Mouse (Mus musculus) CD4-positive naive resting alpha-beta T cell, adult 76 days (primary cell): Measurements from ENCODE around the gene Gm2075. TPM values are rescaled to one million over a fixed set of nuclear protein-coding genes. Genes with fewer than 3 reads are reported as not detected.

Experiments
- total RNA-seq: library from RNA; stranded (reverse); gene quantifications from one replicate; pipeline ENCODE4 v1.2.4, GENCODE M21; 2023

Gm2075 gene
- total RNA-seq = not detected

DNA sequence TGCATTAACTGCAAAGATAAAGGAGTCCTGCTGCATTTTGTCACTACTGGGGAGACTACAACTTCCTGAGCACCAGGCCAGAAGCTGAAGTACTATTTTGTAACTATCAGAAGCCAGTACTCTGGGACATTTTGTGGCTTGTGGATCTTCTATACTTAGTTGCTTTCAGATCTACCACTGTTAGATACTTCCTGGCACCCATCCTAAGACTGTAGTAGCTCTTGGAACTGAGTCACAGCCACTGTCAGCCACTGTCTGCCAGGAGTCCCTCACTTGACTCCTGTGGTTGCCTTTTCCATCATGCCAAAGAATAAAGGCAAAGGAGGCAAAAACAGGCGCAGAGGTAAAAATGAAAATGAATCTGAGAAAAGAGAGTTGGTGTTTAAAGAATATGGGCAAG lies at the start of gene Gm2075:
TSS of gene Gm2075 (plus strand) at position 301 of the 400 bp plus-strand sequence.

GRCm38 (mm10) chr12:88018671-88019070 lies 7.0 kb downstream of the Gm2075 start, which contains the start of gene Gm6803:
Gene Gm6803 (minus strand): TSS chr12:88018771.

GRCm38 (mm10) chr12:88026704-88027103 lies 15.1 kb downstream of the Gm2075 start, which contains the start of gene Gm2056:
Gene Gm2056 (plus strand): TSS chr12:88027004.

Other genes with a start within 250 kb of the Gm2075 start
- gene Gm21319, start 236.1 kb upstream of the Gm2075 start, total RNA-seq = not detected
- gene Gm21936, start 216.3 kb upstream of the Gm2075 start, total RNA-seq = not detected
- gene BB287469, start 195.3 kb upstream of the Gm2075 start, total RNA-seq = not detected
- gene Gm2001, start 169.5 kb upstream of the Gm2075 start, total RNA-seq = not detected
- not detected for gene Gm2016, start 137.8 kb upstream of the Gm2075 start, total RNA-seq
- not detected for gene Gm2022, start 116.5 kb upstream of the Gm2075 start, total RNA-seq
- not detected for gene Gm2035, start 92.0 kb upstream of the Gm2075 start, total RNA-seq
- gene Gm2042, start 57.8 kb upstream of the Gm2075 start, total RNA-seq = not detected
- not detected for gene Gm6803, start 6.9 kb downstream of the Gm2075 start, total RNA-seq
- gene Gm2056, start 15.2 kb downstream of the Gm2075 start, total RNA-seq = not detected
- gene Gm16368, start 71.8 kb downstream of the Gm2075 start, total RNA-seq = not detected
- gene Gm10436, start 170.3 kb downstream of the Gm2075 start, total RNA-seq = not detected
- gene Gm8332, start 238.3 kb downstream of the Gm2075 start, total RNA-seq = not detected